Mouse (Mus musculus): ENCODE data around the gene Hdac9.
A peak's percentile ranks its signal among the peaks of the same experiment; 100 is the strongest.
"Not testable (repeated sequence)": the region's sequence is repeated elsewhere in the genome, so short reads cannot be mapped to it uniquely, and the experiment has no call there.

The Hdac9 gene

GRCm38 (mm10) chr12:34113336-34113735 lies 803.6 kb downstream of the Hdac9 start:
- no peak for DNase-seq (ENCODE audit: low read depth, low spot score)

GRCm38 (mm10) chr12:34092953-34093352 lies 823.9 kb downstream of the Hdac9 start:
- no peak for DNase-seq (ENCODE audit: low read depth, low spot score)

- no peak for DNase-seq (ENCODE audit: low read depth, low spot score)
These were observed 825.0 kb downstream of the Hdac9 start for GRCm38 (mm10) chr12:34091851-34092250.

GRCm38 (mm10) chr12:34087292-34087942 lies 829.5 kb downstream of the Hdac9 start:
- no peak for DNase-seq (ENCODE audit: low read depth, low spot score)

- DNase-seq (ENCODE audit: low read depth, low spot score), result no peak
These were observed 839.9 kb downstream of the Hdac9 start for GRCm38 (mm10) chr12:34076981-34077380.

GRCm38 (mm10) chr12:34075805-34076509 lies 840.9 kb downstream of the Hdac9 start:
- DNase-seq (ENCODE audit: low read depth, low spot score), result no peak

- DNase-seq (ENCODE audit: low read depth, low spot score), result no peak
These were observed 864.4 kb downstream of the Hdac9 start for GRCm38 (mm10) chr12:34052508-34052907.

- no peak for DNase-seq (ENCODE audit: low read depth, low spot score)
These were observed 864.9 kb downstream of the Hdac9 start for GRCm38 (mm10) chr12:34052036-34052435.

GRCm38 (mm10) chr12:34051112-34051511 lies 865.8 kb downstream of the Hdac9 start:
- DNase-seq (ENCODE audit: low read depth, low spot score), result peak; percentile 40

GRCm38 (mm10) chr12:34040949-34041348 lies 875.9 kb downstream of the Hdac9 start:
- peak; percentile 1 for DNase-seq (ENCODE audit: low read depth, low spot score)

- DNase-seq (ENCODE audit: low read depth, low spot score), result no peak
These were observed 876.8 kb downstream of the Hdac9 start for GRCm38 (mm10) chr12:34040061-34040460.

GRCm38 (mm10) chr12:34009796-34010195 lies 907.1 kb downstream of the Hdac9 start:
- not testable (repeated sequence) for DNase-seq (ENCODE audit: low read depth, low spot score)

All from CD4-positive, CD25-positive, alpha-beta regulatory T cell, adult 2 months (primary cell).